8 mouse cellular contexts compared by ENCODE assay signal in the genomic region with DNA sequence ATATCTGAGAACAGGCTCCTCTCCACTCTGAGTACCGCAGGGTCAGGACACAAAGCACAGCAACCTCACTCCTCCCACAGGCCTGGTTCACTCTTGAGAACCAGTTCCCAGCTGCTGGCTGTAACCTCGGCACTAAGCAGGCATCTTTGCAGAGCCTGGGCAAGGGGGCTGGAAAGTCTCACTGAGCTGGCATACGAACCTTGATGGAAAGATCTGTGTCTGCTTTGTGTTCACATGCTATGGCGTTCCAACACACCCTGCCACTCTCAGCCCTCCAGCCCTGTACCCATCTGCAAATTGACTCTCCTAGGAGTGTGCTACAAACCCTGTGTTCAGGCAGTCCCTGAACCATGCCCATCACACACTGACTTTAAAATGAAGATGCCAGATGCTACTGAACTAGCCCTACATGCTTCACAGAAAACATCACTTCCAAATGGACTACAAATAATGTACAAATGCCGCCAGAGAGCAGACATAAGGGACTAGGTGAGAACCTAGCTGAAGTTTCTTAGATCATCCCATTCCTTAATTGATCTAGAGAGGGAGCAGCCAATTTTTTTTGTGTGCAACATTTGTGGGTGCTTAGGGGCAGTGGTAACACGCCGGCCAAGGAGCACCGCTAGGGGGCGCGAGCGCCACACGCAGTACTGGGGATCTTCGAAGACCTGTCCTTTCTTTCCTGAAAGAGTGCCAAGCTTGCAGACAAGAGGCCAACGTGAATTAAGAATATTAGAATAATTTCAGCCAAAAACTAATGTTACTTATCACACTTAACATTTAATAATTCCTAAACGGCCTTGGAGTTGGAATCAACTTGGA. TPM values are rescaled to one million over a fixed set of nuclear protein-coding genes. Genes with fewer than 3 reads are reported as not detected.
DNase-seq lines count a peak whose midpoint lies in the region; ATAC-seq and TF ChIP-seq lines count a peak whose summit lies in the region.

No protein-coding gene starts in this region.

- no peak overlapping the region for H3K4me2 ChIP-seq in CH12.LX (ENCODE audit: insufficient read depth, low read depth, poor library complexity, severe bottlenecking)
- no peak overlapping the region for H3K4me2 ChIP-seq in embryonic facial prominence, embryonic 15.5 days (replicated peaks)

- ATAC-seq in embryonic facial prominence, embryonic 15.5 days (ENCODE audit: insufficient number of reproducible peaks, low FRiP score, low TSS enrichment, low read depth): no peak

- intact Hi-C loops in heart, postnatal 10 days (cut with DNase I): loop anchor here (1.0 to 5.0 kb wide), 4 partner anchors 48 to 299 kb away; a partner anchor contains a TSS

- no peaks in the 10 kb centered on the region for H3K27me3 ChIP-seq in CH12.LX (replicated peaks)
- no peaks in the 10 kb centered on the region for H3K27me3 ChIP-seq in embryonic facial prominence, embryonic 15.5 days

- no peak overlapping the region for H3K9ac ChIP-seq in CH12.LX (ENCODE audit: insufficient read depth, low read depth)
- no peak overlapping the region for H3K9ac ChIP-seq in embryonic facial prominence, embryonic 15.5 days

- TF ChIP-seq RAD21 in CH12.LX (IDR thresholded peaks at IDR 0.05; ENCODE audit: low read depth, low read length): peak; percentile 92

- H3K4me1 ChIP-seq in CH12.LX (ENCODE audit: control insufficient read depth in 1 of 2, insufficient read depth in 2 of 2): peaks cover 0 to 2% of the 10 kb centered on the region in 2 experiments; a peak in 1 of 4 replicates
- H3K4me1 ChIP-seq in embryonic facial prominence, embryonic 15.5 days: no peaks in the 10 kb centered on the region

- H3K9me3 ChIP-seq in CH12.LX (replicated peaks; ENCODE audit: low read length): no peaks in the 10 kb centered on the region
- H3K9me3 ChIP-seq in embryonic facial prominence, embryonic 15.5 days (replicated peaks): no peaks in the 10 kb centered on the region

- no peak for TF ChIP-seq EP300 in CH12.LX (IDR thresholded peaks at IDR 0.05; ENCODE audit: low read length)

- no peaks in the 10 kb centered on the region for H3K79me2 ChIP-seq in CH12.LX (replicated peaks; ENCODE audit: control insufficient read depth, extremely low read depth, insufficient read depth, poor library complexity, severe bottlenecking)

- H3K27ac ChIP-seq in CH12.LX (ENCODE audit: insufficient read depth, low read depth): no peak overlapping the region
- 0 out of 2 replicates have a peak overlapping the region, but pooled peaks have one; percentile 4 for H3K27ac ChIP-seq in embryonic facial prominence, embryonic 15.5 days (replicated peaks)

- WGBS in embryonic facial prominence, embryonic 15.5 days: 18% methylated on average over 15 of the region's 15 CpGs

- no peaks in the 10 kb centered on the region for H3K36me3 ChIP-seq in CH12.LX (replicated peaks in 1 of 2; ENCODE audit: control insufficient read depth in 1 of 2, insufficient read depth in 1 of 2, low read length in 1 of 2)
- H3K36me3 ChIP-seq in embryonic facial prominence, embryonic 15.5 days: no peaks in the 10 kb centered on the region

- peak; percentile 88 to 92 for TF ChIP-seq CTCF in CH12.LX (conservative IDR thresholded peaks at IDR 0.05 in 1 of 2, IDR thresholded peaks at IDR 0.05 in 1 of 2; ENCODE audit: low read depth in 2 of 2, low read length in 2 of 2)

- dilution Hi-C loops in CH12.LX (cut with MboI; ENCODE audit: extremely low pct_ligation_motif_present, extremely low pct_unique_long_range_greater_than_20kb, low sequenced_read_pairs): no loop called here

- peak; percentile 53 for DNase-seq in CH12.LX (ENCODE audit: extremely low read depth)
- DNase-seq in adrenal gland, postnatal 4 days (ENCODE audit: low spot score in 2 of 2): peak; percentile 72 to 77
- DNase-seq in heart, postnatal 10 days: peak; percentile 82 to 90
- DNase-seq in layer of hippocampus, adult 9-10 months (ENCODE audit: low spot score): peak; percentile 49
- peak; percentile 87 for DNase-seq in lung, postnatal 14 days
- DNase-seq in right cerebral cortex, postnatal 36 days (ENCODE audit: low spot score in 2 of 2): peak; percentile 50 to 64
- peak; percentile 79 for DNase-seq in urinary bladder, postnatal 25 days (ENCODE audit: low spot score)

- in situ Hi-C loops in CH12.LX (cut with MboI; ENCODE audit: low pct_ligation_motif_present, low pct_unique_long_range_greater_than_20kb, low sequenced_read_pairs): loop anchor here (5.0 kb wide), 1 partner anchor 298 kb away; no protein-coding TSS in a partner anchor

- TF ChIP-seq POLR2A in CH12.LX (IDR thresholded peaks at IDR 0.05; ENCODE audit: low read depth, low read length): no peak

- no peak overlapping the region for H3K4me3 ChIP-seq in CH12.LX (replicated peaks in 1 of 3; ENCODE audit: low read depth in 2 of 3, low read length in 2 of 3, poor library complexity in 1 of 3)
- no peak overlapping the region for H3K4me3 ChIP-seq in embryonic facial prominence, embryonic 15.5 days (replicated peaks)

TF ChIP-seq in CH12.LX, 34 proteins besides CTCF, POLR2A, EP300 and RAD21:
- TF ChIP-seq TBP (conservative IDR thresholded peaks at IDR 0.05; ENCODE audit: low read depth, low read length) (no peak), ZMIZ1 (IDR thresholded peaks at IDR 0.05; ENCODE audit: low read depth, low read length) (no peak), POLR2AphosphoS2 (IDR thresholded peaks at IDR 0.05; ENCODE audit: low read depth, low read length) (no peak), SMC3 (IDR thresholded peaks at IDR 0.05; ENCODE audit: low read depth, low read length) (peak; percentile 65), HCFC1 (IDR thresholded peaks at IDR 0.05; ENCODE audit: low read depth, low read length) (no peak), MEF2A (IDR thresholded peaks at IDR 0.05; ENCODE audit: borderline replicate concordance, low read depth, low read length) (no peak)
TF ChIP-seq in CH12.LX: peak in this region for 1.

RNA-seq across cellular contexts. Expression of a gene that starts 11.0 kb away (rescaled TPM):
- total RNA-seq in CH12.LX (2012; rRNA removed) (not detected in 2 replicates), CH12.LX (2014; rRNA removed) (not detected in 2 replicates)
- polyA plus RNA-seq in CH12.LX (2012; ENCODE audit: insufficient read length, low read depth): not detected in 2 replicates
- total RNA-seq in adrenal gland, postnatal 4 days (2021): 10 to 100 TPM; 11.9 to 15.2 TPM
- 9.9 and 10.3 TPM in 2 replicates for polyA plus RNA-seq in embryonic facial prominence, embryonic 15.5 days (2015; fragmentation: Nextera tagmentation; extraction: Ambion mirVana)
- 10 to 100 TPM; 18.2 to 19.5 TPM for total RNA-seq in heart, postnatal 10 days (2021)

RNA-seq across cellular contexts. Expression of a gene that starts 45.3 kb away (rescaled TPM):
- 23.7 and 38.4 TPM in 2 replicates for total RNA-seq in CH12.LX (2012; rRNA removed)
- 30.6 and 36.3 TPM in 2 replicates for total RNA-seq in CH12.LX (2014; rRNA removed)
- 28.6 and 33.1 TPM in 2 replicates for polyA plus RNA-seq in CH12.LX (2012; ENCODE audit: insufficient read length, low read depth)
- 10 to 100 TPM; 45.0 to 50.9 TPM for total RNA-seq in adrenal gland, postnatal 4 days (2021)
- polyA plus RNA-seq in embryonic facial prominence, embryonic 15.5 days (2015; fragmentation: Nextera tagmentation; extraction: Ambion mirVana): 24.6 and 25.5 TPM in 2 replicates
- 10 to 100 TPM; 14.2 to 15.4 TPM for total RNA-seq in heart, postnatal 10 days (2021)

Comparison
In these comparisons a context has a peak if more than half of its experiments do, and no peak if none do; other contexts are left out.
1. RNA of a gene that starts 11.0 kb away (total RNA-seq): 18.2 to 19.5 TPM in heart, postnatal 10 days and 11.9 to 15.2 TPM in adrenal gland, postnatal 4 days; not detected in CH12.LX; every median in the first group is over 10 times any median in the second.
2. Peak in every context shown above with its lines, with median percentiles within 50 percentile points of each other: DNase-seq.